Mouse (Mus musculus) thymus, adult 18-20 months (tissue): ENCODE results near the gene Selenoo.

Source experiments
- DNase-seq, 2 experiments: peaks; one replicate each; pipeline ENCODE4 v3.0.0; 2022; ENCODE audit warnings: mixed read lengths in 2 of 2

Gene Selenoo

GRCm38 (mm10) chr15:89128382-89129350 lies 39.8 kb downstream of the Selenoo start, which contains the start of gene Hdac10:
TSS of gene Hdac10 (minus strand) at chr15:89128700.
- peak; percentile 55 to 72 for DNase-seq

GRCm38 (mm10) chr15:89130245-89130644 lies 41.4 kb downstream of the Selenoo start:
- DNase-seq: no peak

GRCm38 (mm10) chr15:89131316-89131715 lies 42.4 kb downstream of the Selenoo start:
- peak in 1 of 2 experiments; percentile 50 for DNase-seq

- no peak for DNase-seq
Observed at GRCm38 (mm10) chr15:89136461-89137155, 47.7 kb downstream of the Selenoo start.

DNA sequence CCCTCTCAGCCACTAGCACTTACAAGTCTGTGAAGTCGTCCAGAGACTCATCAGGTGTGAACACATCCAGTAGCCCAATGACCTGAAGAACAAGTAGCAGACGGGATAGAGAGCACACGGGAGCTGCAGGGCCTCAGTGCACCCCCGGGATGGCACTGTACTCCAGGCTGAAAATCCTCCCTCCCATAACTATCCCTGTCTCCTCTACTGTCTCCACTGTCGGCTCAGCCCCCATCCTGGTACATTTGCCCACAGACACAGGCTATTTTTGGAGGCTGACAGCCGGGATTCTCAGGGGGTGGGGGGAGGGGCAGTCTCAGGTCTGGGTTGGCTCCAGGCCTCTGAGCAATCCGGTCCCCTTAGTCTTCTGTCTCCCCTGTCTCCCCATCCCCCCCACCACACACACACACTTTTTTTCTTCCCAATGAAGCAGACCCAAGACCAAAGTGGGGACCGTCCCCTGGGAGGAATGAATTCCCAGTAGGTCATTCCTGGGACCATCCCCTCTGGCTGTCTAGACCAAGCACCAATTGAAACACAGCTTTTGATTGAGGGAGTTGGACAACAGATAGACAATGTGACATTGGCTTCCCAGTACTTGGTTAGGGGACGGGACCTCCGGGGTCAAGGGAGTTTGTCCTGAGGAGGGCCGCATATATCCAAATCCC lies 48.6 kb downstream of the Selenoo start:
- no peak for DNase-seq

DNA sequence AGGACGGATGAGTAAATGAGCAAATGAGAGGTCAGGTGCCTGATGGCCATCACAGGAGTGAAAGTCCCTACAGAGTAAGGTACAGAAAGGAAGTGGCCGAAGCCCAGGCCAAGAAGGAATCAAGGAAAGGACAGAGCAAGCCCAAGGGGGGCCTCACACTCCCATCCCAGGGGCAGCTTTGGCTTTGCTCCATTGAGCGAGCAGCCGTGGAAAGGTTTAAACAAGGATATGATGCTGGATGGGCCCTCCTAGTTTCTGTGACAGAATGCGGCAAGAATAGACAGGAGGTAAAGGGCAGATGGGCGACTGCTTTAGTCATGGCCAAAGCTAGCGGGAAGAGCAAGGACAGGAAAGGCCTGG lies 49.1 kb downstream of the Selenoo start:
- no peak for DNase-seq

GRCm38 (mm10) chr15:89138531-89138930 lies 49.6 kb downstream of the Selenoo start:
- no peak for DNase-seq

DNA sequence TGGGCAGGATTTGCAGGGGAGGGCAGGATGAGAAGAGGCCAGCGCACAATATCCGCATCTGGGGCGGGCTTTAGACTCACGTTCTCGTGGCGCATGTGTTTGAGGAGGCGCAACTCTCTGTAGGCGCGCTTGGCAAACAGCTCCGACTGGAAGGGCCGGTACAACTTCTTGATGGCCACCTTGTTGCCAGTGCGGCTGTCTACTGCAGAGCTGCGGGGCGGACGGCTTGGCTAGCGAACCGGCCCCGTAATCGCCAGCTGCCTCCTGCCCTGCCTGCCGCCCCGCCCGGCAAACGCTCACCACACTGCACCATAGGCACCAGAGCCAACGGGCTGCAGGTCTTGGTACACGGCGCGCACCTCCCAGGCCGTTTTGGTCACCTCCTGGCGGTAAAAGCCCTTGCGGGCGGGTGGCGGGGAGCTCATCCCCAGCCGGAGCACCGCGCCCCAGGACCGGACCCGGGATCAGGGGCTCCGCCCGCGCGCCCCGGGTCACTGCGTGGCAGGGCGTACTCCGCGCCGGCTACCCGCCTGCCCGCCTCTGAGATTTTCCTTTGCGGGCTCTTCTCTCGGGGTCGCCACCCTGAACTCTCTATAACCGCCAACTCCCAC lies 51.3 kb downstream of the Selenoo start:
- no peak for DNase-seq

- no peak for DNase-seq
Observed at GRCm38 (mm10) chr15:89140659-89141252, 51.9 kb downstream of the Selenoo start, which contains the start of gene Mapk12. TSS of gene Mapk12 (minus strand) at chr15:89140703.

GRCm38 (mm10) chr15:89141443-89141842 lies 52.6 kb downstream of the Selenoo start:
- no peak for DNase-seq

DNA sequence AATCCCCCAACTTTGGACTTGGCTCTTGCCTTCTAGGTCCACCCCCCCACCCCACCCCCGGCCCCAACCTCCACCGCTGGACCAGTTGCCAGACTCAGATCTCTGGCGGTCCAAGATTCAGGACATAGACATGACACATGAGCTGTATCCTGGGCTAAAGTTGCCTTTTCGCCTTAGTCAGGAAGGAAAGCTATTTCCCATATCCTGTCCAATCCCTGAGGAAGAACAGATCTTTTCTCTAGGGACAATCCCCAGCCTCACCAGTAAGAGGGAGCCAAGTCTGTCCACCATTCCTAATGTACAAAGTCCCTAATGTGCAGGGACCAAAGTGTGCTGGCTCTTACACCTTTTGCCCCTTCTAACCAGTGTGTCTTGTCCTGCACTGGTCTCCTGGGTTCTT lies 53.0 kb downstream of the Selenoo start:
- DNase-seq: no peak

- DNase-seq: no peak
Observed at GRCm38 (mm10) chr15:89143134-89143533, 54.2 kb downstream of the Selenoo start.

DNA sequence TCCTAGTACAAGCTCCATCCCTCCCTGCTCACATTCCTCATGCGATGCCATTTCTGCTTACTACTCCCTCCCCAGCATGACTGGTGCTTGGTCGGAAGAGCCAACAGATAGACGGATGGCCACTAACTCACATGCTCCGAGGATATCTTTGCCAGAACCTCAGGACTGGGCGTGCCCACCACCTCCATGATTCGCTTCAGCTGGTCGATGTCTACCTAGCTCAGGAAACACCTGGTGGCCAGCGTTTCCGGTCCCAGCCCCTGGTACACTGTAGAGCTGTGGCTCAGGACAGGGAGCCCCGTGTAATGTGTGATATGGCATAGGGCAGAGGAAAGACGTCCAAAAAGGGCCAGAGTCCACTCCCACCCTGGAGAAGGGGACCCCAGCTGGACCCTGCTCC lies 56.1 kb downstream of the Selenoo start:
- no peak for DNase-seq

GRCm38 (mm10) chr15:89145813-89146350 lies 57.0 kb downstream of the Selenoo start:
- no peak for DNase-seq

GRCm38 (mm10) chr15:89146537-89146936 lies 57.7 kb downstream of the Selenoo start:
- DNase-seq: peak; percentile 52 to 62

- DNase-seq: peak; percentile 55 to 75
Observed at GRCm38 (mm10) chr15:89147024-89147423, 58.1 kb downstream of the Selenoo start.

- DNase-seq: no peak
Observed at GRCm38 (mm10) chr15:89147456-89147855, 58.6 kb downstream of the Selenoo start.

DNA sequence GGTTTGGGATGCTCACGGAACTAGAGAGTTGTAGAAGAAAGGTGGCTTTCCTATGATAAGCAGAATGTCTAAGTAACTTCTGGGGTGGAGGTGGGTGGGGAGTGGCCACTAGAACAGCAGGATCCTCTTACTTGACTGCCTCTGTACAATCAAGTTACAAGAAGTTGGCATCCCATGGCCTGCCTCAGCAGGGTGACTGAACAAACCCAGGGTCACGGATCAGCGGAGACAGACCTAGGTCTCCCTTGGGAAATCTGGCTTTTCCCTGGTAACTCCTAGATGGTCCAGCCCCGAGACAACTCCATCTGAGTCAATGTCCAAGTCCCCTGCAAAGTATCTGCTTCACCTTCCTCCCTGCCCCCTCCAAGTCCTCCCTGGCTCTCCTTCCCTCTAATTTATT lies 59.0 kb downstream of the Selenoo start:
- DNase-seq: no peak

GRCm38 (mm10) chr15:89148496-89149270 lies 59.8 kb downstream of the Selenoo start:
- no peak for DNase-seq

GRCm38 (mm10) chr15:89149271-89150040 lies 60.6 kb downstream of the Selenoo start, which contains the start of gene Mapk11:
TSS of gene Mapk11 (minus strand) at chr15:89149628.
- DNase-seq: peak; percentile 54 to 73
